Mouse (Mus musculus) megakaryocyte, embryonic 14.5 days (primary cell): ENCODE measurements around the gene Mylk4.

Source experiments
- FLI1 ChIP-seq: IDR thresholded peaks from 2 replicates; pipeline ENCODE4 v1.6.1; 2012; ENCODE audit warnings: low read length, inconsistent platforms, mixed read lengths
- GATA1 ChIP-seq: IDR thresholded peaks from 3 replicates; pipeline ENCODE4 v1.6.1; 2012; ENCODE audit warnings: mixed read lengths, low read length, inconsistent platforms, borderline replicate concordance

- TF ChIP-seq GATA1: no peak
- TF ChIP-seq FLI1: no peak
Observed at GRCm38 (mm10) chr13:32778861-32779260, 4.9 kb downstream of the Mylk4 start.
